Mouse (Mus musculus): ENCODE data around the gene Ap1g2. TPM values are rescaled to one million over a fixed set of nuclear protein-coding genes. Genes with fewer than 3 reads are reported as not detected.

Ap1g2 gene
- polyA plus RNA-seq, 1 experiment from 2014 or later = 8.6 TPM

GRCm38 (mm10) chr14:55104365-55104764, 2.0 kb downstream of the Ap1g2 start:
- Histone ChIP-seq H3K4me1 (ENCODE audit: control insufficient read depth in 2 of 2, insufficient read depth in 2 of 2, low read length in 2 of 2) (peaks cover 12 to 15% of the 10 kb centered on the region in 2 experiments), H3K9ac (ENCODE audit: low read length) (no peak overlapping the region), H3K9me3 (ENCODE audit: control insufficient read depth, low read length) (no peaks in the 10 kb centered on the region), H3K4me3 (ENCODE audit: control insufficient read depth in 1 of 2, insufficient read depth in 1 of 2, low read depth in 1 of 2, low read length in 2 of 2) (no peak overlapping the region), H3K4me2 (ENCODE audit: low read length) (no peak overlapping the region), H3K36me3 (ENCODE audit: control insufficient read depth, insufficient read depth, low read length) (peaks cover 14% of the 10 kb centered on the region; the same call in 1 of the 2 replicates), H3K27ac (replicated peaks in 1 of 2; ENCODE audit: control insufficient read depth in 1 of 2, insufficient read depth in 1 of 2, low read depth in 2 of 2, low read length in 2 of 2) (no peak overlapping the region), H3K27me3 (ENCODE audit: control insufficient read depth, insufficient read depth, low read length) (peaks cover 14% of the 10 kb centered on the region)
- 84% methylated on average over 18 of the region's 18 CpGs for WGBS
- no peak for ATAC-seq (ENCODE audit: insufficient number of reproducible peaks, insufficient read depth, low FRiP score, low read depth)

- no peak overlapping the region for H3K27ac ChIP-seq (replicated peaks in 1 of 2; ENCODE audit: control insufficient read depth in 1 of 2, insufficient read depth in 1 of 2, low read depth in 2 of 2, low read length in 2 of 2)
- WGBS = 80% methylated on average over 15 of the region's 15 CpGs
- ATAC-seq (ENCODE audit: insufficient number of reproducible peaks, insufficient read depth, low FRiP score, low read depth) = no peak
Observed at GRCm38 (mm10) chr14:55102253-55102785, 4.1 kb downstream of the Ap1g2 start.

GRCm38 (mm10) chr14:55101592-55101991, 4.8 kb downstream of the Ap1g2 start:
- H3K4me1 ChIP-seq (ENCODE audit: control insufficient read depth in 2 of 2, insufficient read depth in 2 of 2, low read length in 2 of 2) = peaks cover 10 to 13% of the 10 kb centered on the region in 2 experiments
- no peaks in the 10 kb centered on the region for H3K27me3 ChIP-seq (ENCODE audit: control insufficient read depth, insufficient read depth, low read length)
- peaks cover 34% of the 10 kb centered on the region for H3K36me3 ChIP-seq (ENCODE audit: control insufficient read depth, insufficient read depth, low read length)
- no peak overlapping the region for H3K4me2 ChIP-seq (ENCODE audit: low read length)
- no peak overlapping the region for H3K4me3 ChIP-seq (ENCODE audit: control insufficient read depth in 1 of 2, insufficient read depth in 1 of 2, low read depth in 1 of 2, low read length in 2 of 2)
- H3K27ac ChIP-seq (replicated peaks in 1 of 2; ENCODE audit: control insufficient read depth in 1 of 2, insufficient read depth in 1 of 2, low read depth in 2 of 2, low read length in 2 of 2) = no peak overlapping the region
- WGBS = 52% methylated on average over 4 of the region's 4 CpGs
- no peaks in the 10 kb centered on the region for H3K9me3 ChIP-seq (ENCODE audit: control insufficient read depth, low read length)
- H3K9ac ChIP-seq (ENCODE audit: low read length) = no peak overlapping the region
- ATAC-seq (ENCODE audit: insufficient number of reproducible peaks, insufficient read depth, low FRiP score, low read depth) = no peak

More at GRCm38 (mm10) chr14:55102253-55102785, 4.1 kb downstream of the Ap1g2 start:
- no peaks in the 10 kb centered on the region; the same call in 1 of the 2 replicates for H3K27me3 ChIP-seq (ENCODE audit: control insufficient read depth, insufficient read depth, low read length)
- no peak overlapping the region for H3K4me2 ChIP-seq (ENCODE audit: low read length)
- peaks cover 34% of the 10 kb centered on the region for H3K36me3 ChIP-seq (ENCODE audit: control insufficient read depth, insufficient read depth, low read length)
- H3K4me1 ChIP-seq (ENCODE audit: control insufficient read depth in 2 of 2, insufficient read depth in 2 of 2, low read length in 2 of 2) = peaks cover 9 to 11% of the 10 kb centered on the region in 2 experiments
- no peak overlapping the region for H3K9ac ChIP-seq (ENCODE audit: low read length)
- no peaks in the 10 kb centered on the region for H3K9me3 ChIP-seq (ENCODE audit: control insufficient read depth, low read length)
- no peak overlapping the region for H3K4me3 ChIP-seq (ENCODE audit: control insufficient read depth in 1 of 2, insufficient read depth in 1 of 2, low read depth in 1 of 2, low read length in 2 of 2)

- H3K27me3 ChIP-seq (ENCODE audit: control insufficient read depth, insufficient read depth, low read length) = no peaks in the 10 kb centered on the region
- H3K36me3 ChIP-seq (ENCODE audit: control insufficient read depth, insufficient read depth, low read length) = peaks cover 34% of the 10 kb centered on the region
- H3K4me3 ChIP-seq (ENCODE audit: control insufficient read depth in 1 of 2, insufficient read depth in 1 of 2, low read depth in 1 of 2, low read length in 2 of 2) = no peak overlapping the region
- H3K4me1 ChIP-seq (ENCODE audit: control insufficient read depth in 2 of 2, insufficient read depth in 2 of 2, low read length in 2 of 2) = peaks cover 11 to 18% of the 10 kb centered on the region in 2 experiments
- no peak for ATAC-seq (ENCODE audit: insufficient number of reproducible peaks, insufficient read depth, low FRiP score, low read depth)
- H3K4me2 ChIP-seq (ENCODE audit: low read length) = no peak overlapping the region
- H3K9ac ChIP-seq (ENCODE audit: low read length) = no peak overlapping the region
- whole genome bisulfite sequencing = 60% methylated on average over 4 of the region's 4 CpGs
- no peaks in the 10 kb centered on the region for H3K9me3 ChIP-seq (ENCODE audit: control insufficient read depth, low read length)
- H3K27ac ChIP-seq (replicated peaks in 1 of 2; ENCODE audit: control insufficient read depth in 1 of 2, insufficient read depth in 1 of 2, low read depth in 2 of 2, low read length in 2 of 2) = peak overlapping the region in 1 of 2 experiments; percentile 67; a peak in 2 of 4 replicates
Observed at GRCm38 (mm10) chr14:55098067-55098466, 8.3 kb downstream of the Ap1g2 start.

- ATAC-seq (ENCODE audit: insufficient number of reproducible peaks, insufficient read depth, low FRiP score, low read depth) = no peak
Observed at GRCm38 (mm10) chr14:55097646-55098045, 8.7 kb downstream of the Ap1g2 start.

GRCm38 (mm10) chr14:55096573-55097087, 9.8 kb downstream of the Ap1g2 start:
- peaks cover 29% of the 10 kb centered on the region for H3K36me3 ChIP-seq (ENCODE audit: control insufficient read depth, insufficient read depth, low read length)
- no peak overlapping the region for H3K27ac ChIP-seq (replicated peaks in 1 of 2; ENCODE audit: control insufficient read depth in 1 of 2, insufficient read depth in 1 of 2, low read depth in 2 of 2, low read length in 2 of 2)
- H3K9ac ChIP-seq (ENCODE audit: low read length) = no peak overlapping the region
- H3K4me1 ChIP-seq (ENCODE audit: control insufficient read depth in 2 of 2, insufficient read depth in 2 of 2, low read length in 2 of 2) = peaks cover 11 to 18% of the 10 kb centered on the region in 2 experiments
- 50% methylated on average over 9 of the region's 9 CpGs for WGBS
- H3K4me3 ChIP-seq (ENCODE audit: control insufficient read depth in 1 of 2, insufficient read depth in 1 of 2, low read depth in 1 of 2, low read length in 2 of 2) = no peak overlapping the region
- no peak for ATAC-seq (ENCODE audit: insufficient number of reproducible peaks, insufficient read depth, low FRiP score, low read depth)
- H3K9me3 ChIP-seq (ENCODE audit: control insufficient read depth, low read length) = no peaks in the 10 kb centered on the region
- H3K4me2 ChIP-seq (ENCODE audit: low read length) = no peak overlapping the region
- no peaks in the 10 kb centered on the region for H3K27me3 ChIP-seq (ENCODE audit: control insufficient read depth, insufficient read depth, low read length)

More at GRCm38 (mm10) chr14:55097646-55098045, 8.7 kb downstream of the Ap1g2 start:
- peaks cover 11 to 18% of the 10 kb centered on the region in 2 experiments for H3K4me1 ChIP-seq (ENCODE audit: control insufficient read depth in 2 of 2, insufficient read depth in 2 of 2, low read length in 2 of 2)
- peak overlapping the region; percentile 4; the same call in 1 of the 2 replicates for H3K4me2 ChIP-seq (ENCODE audit: low read length)
- peaks cover 33% of the 10 kb centered on the region for H3K36me3 ChIP-seq (ENCODE audit: control insufficient read depth, insufficient read depth, low read length)
- peak overlapping the region; percentile 67 for H3K27ac ChIP-seq (replicated peaks in 1 of 2; ENCODE audit: control insufficient read depth in 1 of 2, insufficient read depth in 1 of 2, low read depth in 2 of 2, low read length in 2 of 2)
- H3K27me3 ChIP-seq (ENCODE audit: control insufficient read depth, insufficient read depth, low read length) = no peaks in the 10 kb centered on the region
- H3K4me3 ChIP-seq (ENCODE audit: control insufficient read depth in 1 of 2, insufficient read depth in 1 of 2, low read depth in 1 of 2, low read length in 2 of 2) = no peak overlapping the region
- 0 out of 2 replicates have a peak overlapping the region, but pooled peaks have one; percentile 8 for H3K9ac ChIP-seq (ENCODE audit: low read length)
- no peaks in the 10 kb centered on the region for H3K9me3 ChIP-seq (ENCODE audit: control insufficient read depth, low read length)
- 54% methylated on average over 10 of the region's 10 CpGs for WGBS

- Histone ChIP-seq H3K36me3 (ENCODE audit: control insufficient read depth, insufficient read depth, low read length) (peaks cover 25% of the 10 kb centered on the region), H3K4me2 (ENCODE audit: low read length) (peak overlapping the region; percentile 84), H3K27me3 (ENCODE audit: control insufficient read depth, insufficient read depth, low read length) (no peaks in the 10 kb centered on the region), H3K9ac (ENCODE audit: low read length) (peak overlapping the region; percentile 70; the same call in 1 of the 2 replicates), H3K4me1 (ENCODE audit: control insufficient read depth in 2 of 2, insufficient read depth in 2 of 2, low read length in 2 of 2) (peaks cover 16 to 25% of the 10 kb centered on the region in 2 experiments), H3K4me3 (ENCODE audit: control insufficient read depth in 1 of 2, insufficient read depth in 1 of 2, low read depth in 1 of 2, low read length in 2 of 2) (peak overlapping the region; percentile 61 to 86; a peak in 3 of 4 replicates), H3K27ac (replicated peaks in 1 of 2; ENCODE audit: control insufficient read depth in 1 of 2, insufficient read depth in 1 of 2, low read depth in 2 of 2, low read length in 2 of 2) (no peak overlapping the region), H3K9me3 (ENCODE audit: control insufficient read depth, low read length) (no peaks in the 10 kb centered on the region)
- no peak for ATAC-seq (ENCODE audit: insufficient number of reproducible peaks, insufficient read depth, low FRiP score, low read depth)
- WGBS = 66% methylated on average over 12 of the region's 12 CpGs
Observed at GRCm38 (mm10) chr14:55095671-55096070, 10.7 kb downstream of the Ap1g2 start.

Data from heart, embryonic 14.5 days (tissue).